Mouse (Mus musculus) liver, embryonic 11.5 days (tissue): ENCODE measurements at regions not wholly inside any gene's neighbourhood (a gene's known extent, or its start where the extent isn't known, plus 50 kb on each side); places are given as distances from the start of the nearest gene placed in this dataset.

Experiments
- ATAC-seq: fragments of 200-750 bp; cut with Nextera tagmentation; replicated peaks from 2 replicates; pipeline ENCODE4 v1.8.0; 2017; ENCODE audit warnings: moderate number of reproducible peaks, mild to moderate bottlenecking, moderate TSS enrichment, moderate library complexity; ENCODE audit not compliant: low FRiP score
- DNase-seq: peaks from one replicate; pipeline ENCODE4 v3.0.0-alpha.2; 2017; ENCODE audit warnings: low spot score
- H3K27ac ChIP-seq: fragments of 300-500 bp; sonication (generic); 2 replicates; pipeline ENCODE4 v1.5.1; 2014; ENCODE audit warnings: mild to moderate bottlenecking, low read depth, low read length, control low read depth
- H3K27me3 ChIP-seq: fragments of 300-500 bp; sonication (generic); replicated peaks from 2 replicates; pipeline ENCODE4 v1.6.1; 2014; ENCODE audit warnings: low read length, mixed read lengths; ENCODE audit not compliant: control insufficient read depth, insufficient read depth
- H3K36me3 ChIP-seq: fragments of 300-500 bp; sonication (generic); 2 replicates; pipeline ENCODE4 v1.6.1; 2014; ENCODE audit warnings: mild to moderate bottlenecking, low read length, moderate library complexity, mixed read lengths; ENCODE audit not compliant: control insufficient read depth, insufficient read depth
- H3K4me1 ChIP-seq: fragments of 300-500 bp; sonication (generic); replicated peaks from 2 replicates; pipeline ENCODE4 v1.6.1; 2014; ENCODE audit warnings: low read length, mixed read lengths; ENCODE audit not compliant: control insufficient read depth, insufficient read depth
- H3K4me2 ChIP-seq: fragments of 300-500 bp; sonication (generic); 2 replicates; pipeline ENCODE4 v1.6.1; 2014; ENCODE audit warnings: mild to moderate bottlenecking, control low read depth, moderate library complexity
- H3K4me3 ChIP-seq: fragments of 300-500 bp; sonication (generic); 2 replicates; pipeline ENCODE4 v1.5.1; 2014; ENCODE audit warnings: low read depth, low read length, control low read depth
- H3K9ac ChIP-seq: fragments of 300-500 bp; sonication (generic); 2 replicates; pipeline ENCODE4 v1.6.1; 2014; ENCODE audit warnings: low read depth, low read length, control low read depth
- H3K9me3 ChIP-seq: fragments of 300-500 bp; sonication (generic); 2 replicates; pipeline ENCODE4 v1.6.1; 2016; ENCODE audit warnings: low read length, inconsistent platforms, mixed read lengths; ENCODE audit not compliant: control insufficient read depth
- WGBS: fragments of 180-500 bp; shearing (Covaris S2); extraction: QIAGEN DNeasy Blood & Tissue Kit; methylation state at CpG from one replicate; pipeline ENCODE4 v1.1.7; 2014; 5-methylcytosine and 5-hydroxymethylcytosine counted together

GRCm38 (mm10) chr7:133435596-133436357 lies 166.2 kb downstream of the Tex36 start:
- Histone ChIP-seq H3K9me3 (no peaks in the 10 kb centered on the region), H3K27me3 (no peaks in the 10 kb centered on the region), H3K4me2 (no peak overlapping the region), H3K27ac (no peak overlapping the region), H3K4me3 (no peak overlapping the region), H3K36me3 (no peaks in the 10 kb centered on the region), H3K9ac (no peak overlapping the region), H3K4me1 (no peaks in the 10 kb centered on the region)
- ATAC-seq (no peak), DNase-seq (no peak)
- 82% methylated on average over 14 of the region's 14 CpGs for WGBS

GRCm38 (mm10) chr7:133434027-133434820 lies 167.7 kb downstream of the Tex36 start:
- DNase-seq: no peak
- H3K27ac ChIP-seq: no peak overlapping the region

GRCm38 (mm10) chr7:133432343-133432742 lies 169.6 kb downstream of the Tex36 start:
- no peak overlapping the region for H3K4me3 ChIP-seq
- no peak overlapping the region for H3K9ac ChIP-seq
- DNase-seq: no peak
- 77% methylated on average over 1 of the region's 1 CpGs for WGBS
- H3K27ac ChIP-seq: no peak overlapping the region
- H3K27me3 ChIP-seq: no peaks in the 10 kb centered on the region
- no peak for ATAC-seq
- H3K36me3 ChIP-seq: no peaks in the 10 kb centered on the region
- H3K4me2 ChIP-seq: no peak overlapping the region
- no peaks in the 10 kb centered on the region for H3K9me3 ChIP-seq
- H3K4me1 ChIP-seq: no peaks in the 10 kb centered on the region

More at GRCm38 (mm10) chr7:133434027-133434820, 167.7 kb downstream of the Tex36 start:
- no peaks in the 10 kb centered on the region for H3K36me3 ChIP-seq
- no peak overlapping the region for H3K9ac ChIP-seq
- 58% methylated on average over 17 of the region's 17 CpGs for WGBS
- H3K4me1 ChIP-seq: no peaks in the 10 kb centered on the region
- H3K27me3 ChIP-seq: no peaks in the 10 kb centered on the region
- H3K4me3 ChIP-seq: no peak overlapping the region
- no peaks in the 10 kb centered on the region for H3K9me3 ChIP-seq
- H3K4me2 ChIP-seq: no peak overlapping the region
- no peak for ATAC-seq

GRCm38 (mm10) chr7:133402072-133402471 lies 199.9 kb downstream of the Tex36 start:
- Histone ChIP-seq H3K9me3 (no peaks in the 10 kb centered on the region), H3K9ac (no peak overlapping the region), H3K27me3 (no peaks in the 10 kb centered on the region), H3K36me3 (no peaks in the 10 kb centered on the region), H3K4me1 (no peaks in the 10 kb centered on the region), H3K4me2 (no peak overlapping the region), H3K27ac (no peak overlapping the region), H3K4me3 (no peak overlapping the region)
- no peak for DNase-seq
- whole genome bisulfite sequencing: 71% methylated on average over 2 of the region's 2 CpGs
- ATAC-seq: no peak

- no peak for ATAC-seq
- H3K4me1 ChIP-seq: no peaks in the 10 kb centered on the region
- WGBS: 72% methylated on average over 4 of the region's 4 CpGs
These were observed 201.3 kb downstream of the Tex36 start for GRCm38 (mm10) chr7:133400691-133401090.

GRCm38 (mm10) chr7:133388716-133389115 lies 213.2 kb downstream of the Tex36 start:
- H3K36me3 ChIP-seq: no peaks in the 10 kb centered on the region
- no peaks in the 10 kb centered on the region for H3K4me1 ChIP-seq
- H3K4me2 ChIP-seq: no peak overlapping the region
- H3K9me3 ChIP-seq: no peaks in the 10 kb centered on the region
- no peak overlapping the region for H3K27ac ChIP-seq
- H3K27me3 ChIP-seq: no peaks in the 10 kb centered on the region
- DNase-seq (no peak), ATAC-seq (no peak)
- no peak overlapping the region for H3K4me3 ChIP-seq
- no peak overlapping the region for H3K9ac ChIP-seq
- WGBS: 80% methylated on average over 6 of the region's 6 CpGs

More at GRCm38 (mm10) chr7:133400691-133401090, 201.3 kb downstream of the Tex36 start:
- DNase-seq: no peak
- no peak overlapping the region for H3K4me2 ChIP-seq
- H3K36me3 ChIP-seq: no peaks in the 10 kb centered on the region
- H3K27ac ChIP-seq: no peak overlapping the region
- H3K4me3 ChIP-seq: no peak overlapping the region
- H3K9me3 ChIP-seq: no peaks in the 10 kb centered on the region
- H3K9ac ChIP-seq: no peak overlapping the region
- H3K27me3 ChIP-seq: no peaks in the 10 kb centered on the region

- Histone ChIP-seq H3K4me2 (no peak overlapping the region), H3K4me1 (no peaks in the 10 kb centered on the region), H3K36me3 (no peaks in the 10 kb centered on the region), H3K9ac (no peak overlapping the region), H3K27ac (no peak overlapping the region), H3K4me3 (no peak overlapping the region), H3K9me3 (no peaks in the 10 kb centered on the region), H3K27me3 (no peaks in the 10 kb centered on the region)
- ATAC-seq (no peak), DNase-seq (no peak)
- 48% methylated on average over 7 of the region's 7 CpGs for whole genome bisulfite sequencing
These were observed 219.8 kb downstream of the Tex36 start for GRCm38 (mm10) chr7:133382032-133382712.

- no peak overlapping the region for H3K4me3 ChIP-seq
- no peak overlapping the region for H3K9ac ChIP-seq
- H3K4me1 ChIP-seq: no peaks in the 10 kb centered on the region
- no peak overlapping the region for H3K27ac ChIP-seq
- DNase-seq: no peak
- no peaks in the 10 kb centered on the region for H3K36me3 ChIP-seq
- ATAC-seq: no peak
- WGBS: 73% methylated on average over 1 of the region's 1 CpGs
- H3K27me3 ChIP-seq: no peaks in the 10 kb centered on the region
- no peak overlapping the region for H3K4me2 ChIP-seq
- no peaks in the 10 kb centered on the region for H3K9me3 ChIP-seq
These were observed 222.6 kb downstream of the Tex36 start for GRCm38 (mm10) chr7:133379373-133379772.
